Mouse (Mus musculus) stomach, embryonic 16.5 days (tissue): ENCODE measurements around the gene Gm28168. TPM values are rescaled to one million over a fixed set of nuclear protein-coding genes. Genes with fewer than 3 reads are reported as not detected.
"Not testable (repeated sequence)": the region's sequence is repeated elsewhere in the genome, so short reads cannot be mapped to it uniquely, and the experiment has no call there.

ENCODE experiments used
- ATAC-seq: fragments of 200-750 bp; cut with Nextera tagmentation; 2 replicates; pipeline ENCODE4 v1.8.0; 2017; ENCODE audit warnings: moderate number of reproducible peaks, moderate TSS enrichment; ENCODE audit not compliant: insufficient read depth, low FRiP score
- H3K27ac ChIP-seq: fragments of 300-500 bp; sonication (generic); 2 replicates; pipeline ENCODE4 v1.5.1; 2014; ENCODE audit warnings: low read length
- H3K27me3 ChIP-seq: fragments of 300-500 bp; sonication (generic); 2 replicates; pipeline ENCODE4 v1.6.1; 2014; ENCODE audit warnings: low read length, control low read depth, mixed read lengths; ENCODE audit not compliant: control insufficient read depth, insufficient read depth
- H3K36me3 ChIP-seq: fragments of 300-500 bp; sonication (generic); 2 replicates; pipeline ENCODE4 v1.6.1; 2014; ENCODE audit warnings: low read length; ENCODE audit not compliant: control insufficient read depth, insufficient read depth
- H3K4me1 ChIP-seq: fragments of 300-500 bp; sonication (generic); 2 replicates; pipeline ENCODE4 v1.6.1; 2014; ENCODE audit warnings: low read length, control low read depth, mixed read lengths; ENCODE audit not compliant: control insufficient read depth, insufficient read depth
- H3K4me2 ChIP-seq: fragments of 300-500 bp; sonication (generic); 2 replicates; pipeline ENCODE4 v1.6.1; 2014; ENCODE audit warnings: low read depth, low read length, mixed read lengths
- H3K4me3 ChIP-seq: fragments of 300-500 bp; sonication (generic); replicated peaks from 2 replicates; pipeline ENCODE4 v1.5.1; 2014; ENCODE audit warnings: mild to moderate bottlenecking, low read length
- H3K9ac ChIP-seq: fragments of 300-500 bp; sonication (generic); 2 replicates; pipeline ENCODE4 v1.6.1; 2014; ENCODE audit warnings: low read length
- H3K9me3 ChIP-seq: fragments of 300-500 bp; sonication (generic); replicated peaks from 2 replicates; pipeline ENCODE4 v1.6.1; 2016; ENCODE audit warnings: low read length, control low read depth; ENCODE audit not compliant: control insufficient read depth
- WGBS: fragments of 180-500 bp; shearing (Covaris S2); extraction: QIAGEN DNeasy Blood & Tissue Kit; methylation state at CpG from one replicate; pipeline ENCODE4 v1.1.7; 2014; 5-methylcytosine and 5-hydroxymethylcytosine counted together
- polyA plus RNA-seq: library from polyadenylated mRNA; unstranded; fragments of >200 nt; fragmentation: Nextera tagmentation; extraction: Ambion mirVana; gene quantifications from 2 replicates; pipeline ENCODE4 v1.2.1, GENCODE M21; 2015

Gene Gm28168
- polyA plus RNA-seq, result not detected in 2 replicates

DNA sequence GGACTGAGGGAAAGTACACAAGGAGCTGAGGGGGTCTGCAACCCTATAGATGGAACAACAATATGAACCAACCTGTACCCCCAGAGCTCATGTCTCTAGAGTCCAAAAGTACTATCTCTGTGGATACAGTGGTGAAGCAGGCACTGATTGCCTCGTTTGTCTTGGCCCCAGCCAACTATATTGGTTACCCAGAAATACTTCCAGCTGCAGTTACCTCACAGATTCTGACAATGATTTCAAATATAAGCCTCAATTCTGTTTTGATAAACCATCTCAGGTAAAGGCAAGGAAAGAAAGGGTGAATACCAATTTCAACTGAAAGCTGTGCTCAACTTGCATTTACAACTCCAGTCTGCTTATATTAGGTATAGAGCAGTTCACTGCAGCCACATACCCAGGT lies at the start of gene Gm28168:
TSS of gene Gm28168 (plus strand) at position 301 of the 400 bp plus-strand sequence.
- not testable (repeated sequence) for H3K27ac ChIP-seq, H3K27me3 ChIP-seq, H3K9ac ChIP-seq, H3K4me2 ChIP-seq, H3K36me3 ChIP-seq, ATAC-seq, H3K4me3 ChIP-seq, H3K9me3 ChIP-seq, H3K4me1 ChIP-seq
- 44% methylated on average over 1 of the region's 1 CpGs for WGBS

DNA sequence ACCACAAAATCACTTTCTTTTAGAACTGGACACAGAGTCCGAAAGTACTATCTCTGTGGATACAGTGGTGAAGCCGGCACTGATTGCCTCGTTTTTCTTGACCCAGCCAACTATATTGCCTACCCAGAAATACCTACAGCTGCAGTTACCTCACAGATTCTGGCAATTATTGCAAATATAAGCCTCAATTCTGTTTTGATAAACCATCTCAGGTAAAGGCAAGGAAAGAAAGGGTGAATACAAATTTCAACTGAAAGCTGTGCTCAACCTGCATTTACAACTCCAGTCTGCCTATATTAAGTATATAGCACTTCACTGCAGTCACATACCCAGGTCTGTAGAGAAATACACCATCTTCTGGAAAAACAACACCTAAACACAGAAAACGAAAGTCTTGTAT lies 37.8 kb downstream of the Gm28168 start, which contains the start of gene Gm7145:
TSS of gene Gm7145 (plus strand) at position 301 of the 400 bp plus-strand sequence.
- H3K36me3 ChIP-seq, result no peaks in the 10 kb centered on the region
- no peak for ATAC-seq
- H3K9me3 ChIP-seq, result no peaks in the 10 kb centered on the region
- no peak within 1 kb of the TSS for H3K4me3 ChIP-seq
- no peaks in the 10 kb centered on the region for H3K27me3 ChIP-seq
- H3K27ac ChIP-seq, result no peak within 1 kb of the TSS
- no peak within 1 kb of the TSS for H3K9ac ChIP-seq
- 79% methylated on average over 4 of the region's 4 CpGs for WGBS
- H3K4me1 ChIP-seq, result no peaks in the 10 kb centered on the region
- no peak within 1 kb of the TSS for H3K4me2 ChIP-seq

Other genes with a start within 250 kb of the Gm28168 start
- not detected in 2 replicates for gene Gm28363, start 230.9 kb upstream of the Gm28168 start, polyA plus RNA-seq
- not detected in 2 replicates for gene B020011L13Rik, start 146.9 kb upstream of the Gm28168 start, polyA plus RNA-seq
- gene Gm28360, start 97.9 kb upstream of the Gm28168 start, polyA plus RNA-seq, result not detected in 2 replicates
- not detected in 2 replicates for gene Gm7145, start 37.9 kb downstream of the Gm28168 start, polyA plus RNA-seq
- 0.06 TPM in 1 of 2 replicates, not detected in the other for gene Gm29106, start 248.5 kb downstream of the Gm28168 start, polyA plus RNA-seq